Mouse (Mus musculus) CD4-positive, CD25-positive, alpha-beta regulatory T cell, adult 2 months (primary cell): ENCODE results near the gene Ryr2.

Source experiments
- DNase-seq: peaks from one replicate; pipeline ENCODE4 v3.0.0-alpha.2; 2012; ENCODE audit warnings: low read depth, low spot score

Ryr2 gene

DNA sequence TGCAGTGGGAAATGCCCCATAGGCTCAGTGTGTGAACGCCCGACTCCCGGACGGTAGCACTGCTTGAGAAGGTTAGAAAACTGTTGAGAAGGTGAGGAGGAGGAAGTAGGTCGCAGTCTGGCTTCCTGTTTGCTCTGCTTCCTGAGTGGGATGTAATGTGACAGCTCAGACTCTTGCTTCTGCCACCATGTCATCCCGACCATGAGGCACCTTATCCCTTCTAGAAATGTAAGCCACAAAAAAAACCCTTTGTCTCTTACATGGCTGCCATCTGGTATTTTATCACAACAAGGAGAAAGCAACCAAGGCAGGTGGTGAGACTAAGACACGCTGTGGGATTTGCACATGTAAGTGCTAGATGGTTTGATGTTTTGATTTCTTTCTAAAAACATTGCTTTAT, 12.2 kb downstream of the Ryr2 start:
- DNase-seq, result no peak

DNA sequence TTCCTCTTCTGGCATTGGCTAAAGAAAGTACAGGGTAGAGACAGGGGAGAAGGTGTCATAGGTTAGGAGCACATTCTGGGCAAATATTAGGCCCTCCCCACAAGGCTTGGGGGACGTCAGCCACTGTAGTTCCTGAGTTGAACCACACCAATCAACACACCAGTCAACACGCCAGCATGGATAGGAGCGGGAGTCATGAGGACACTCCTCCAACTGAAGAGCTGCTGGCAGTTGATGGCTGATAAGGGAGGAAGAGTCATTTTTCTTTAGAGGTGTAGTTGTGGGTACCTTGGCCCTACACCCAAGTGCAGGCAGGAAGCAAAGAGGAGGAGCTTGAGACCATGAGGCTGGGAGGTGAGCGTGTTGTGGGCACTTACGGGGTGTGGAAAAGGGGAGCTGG, 13.6 kb downstream of the Ryr2 start:
- no peak for DNase-seq

DNA sequence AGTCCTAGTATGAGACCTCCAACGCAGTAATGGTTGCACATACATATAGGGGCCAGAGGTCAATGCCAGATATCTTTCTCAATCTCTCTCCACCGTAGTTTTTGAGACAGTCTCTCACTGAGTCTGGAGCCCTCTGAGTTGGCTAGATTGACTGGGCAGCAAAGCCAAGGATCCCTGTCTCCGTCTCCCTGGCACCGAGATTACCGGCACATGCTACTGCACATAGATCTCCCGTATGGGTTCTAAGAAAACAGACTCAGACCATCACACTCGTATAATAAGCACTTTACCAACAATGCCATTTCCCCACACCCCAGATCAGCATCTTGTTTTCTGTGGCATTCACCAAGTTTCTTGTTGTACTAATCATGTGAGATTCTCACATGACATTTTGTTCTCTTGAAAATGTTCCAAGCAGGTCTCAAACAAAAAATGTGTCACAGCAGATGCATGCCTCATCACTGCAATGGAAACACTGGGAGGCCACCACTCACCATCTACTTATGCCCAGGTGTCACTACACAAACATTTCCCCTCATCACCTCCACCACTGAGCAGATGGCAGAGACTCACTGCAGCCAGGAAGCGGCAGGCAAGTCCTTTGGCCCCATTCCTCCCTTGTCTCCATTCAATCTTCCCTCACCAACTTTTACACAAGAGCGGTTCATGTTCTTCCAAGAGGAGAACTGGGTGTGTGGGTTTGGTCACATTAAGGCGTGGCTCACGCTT, 14.2 kb downstream of the Ryr2 start:
- no peak for DNase-seq

DNA sequence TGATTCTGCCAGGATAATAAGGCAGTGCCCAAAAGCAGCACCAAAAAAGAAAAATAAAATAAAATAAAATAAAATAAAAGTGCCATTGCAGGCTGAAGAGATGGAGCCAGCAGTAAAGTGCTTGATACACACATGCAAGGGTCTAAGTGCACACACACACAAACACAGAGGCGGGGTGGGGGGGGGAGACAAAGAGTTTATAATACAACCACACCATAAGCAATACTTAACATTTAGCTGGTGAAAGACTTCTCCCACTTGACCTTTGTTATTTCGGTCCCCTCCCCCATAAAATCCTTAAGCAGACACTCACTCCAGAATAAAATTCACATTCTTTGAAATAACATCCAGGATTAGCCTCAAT, 22.7 kb downstream of the Ryr2 start:
- DNase-seq, result no peak

DNA sequence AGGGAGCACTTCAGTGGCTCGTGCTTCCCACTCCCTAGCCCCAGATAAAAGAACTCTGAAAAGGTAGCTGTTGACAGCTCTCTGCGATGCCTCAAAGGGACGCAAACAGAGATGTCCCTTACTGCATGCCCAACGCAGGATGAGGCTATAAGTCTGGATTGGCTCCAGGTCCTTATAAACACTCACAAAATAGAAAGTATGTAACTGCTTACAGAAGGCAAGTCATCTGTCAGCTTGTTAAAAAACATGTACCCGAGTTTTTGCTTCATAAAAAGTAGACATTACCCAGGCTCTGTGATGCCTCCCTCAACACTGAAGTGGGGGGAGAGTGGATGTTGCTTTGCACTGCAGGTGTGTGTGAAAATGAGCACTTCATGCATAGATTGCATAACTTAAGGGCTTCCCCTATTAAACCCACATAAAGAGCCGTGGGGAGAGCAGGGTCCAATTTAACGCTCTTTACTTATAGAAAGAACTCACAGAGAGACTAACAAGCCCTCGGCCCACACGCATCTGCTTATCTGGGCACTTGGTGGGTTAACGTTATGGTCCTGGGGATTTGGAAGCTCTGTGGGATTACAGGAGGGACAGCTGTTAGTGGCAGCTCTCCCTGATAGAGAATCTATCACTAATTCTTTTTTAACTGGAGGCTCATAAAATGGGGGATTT, 23.2 kb downstream of the Ryr2 start:
- DNase-seq, result no peak

DNA sequence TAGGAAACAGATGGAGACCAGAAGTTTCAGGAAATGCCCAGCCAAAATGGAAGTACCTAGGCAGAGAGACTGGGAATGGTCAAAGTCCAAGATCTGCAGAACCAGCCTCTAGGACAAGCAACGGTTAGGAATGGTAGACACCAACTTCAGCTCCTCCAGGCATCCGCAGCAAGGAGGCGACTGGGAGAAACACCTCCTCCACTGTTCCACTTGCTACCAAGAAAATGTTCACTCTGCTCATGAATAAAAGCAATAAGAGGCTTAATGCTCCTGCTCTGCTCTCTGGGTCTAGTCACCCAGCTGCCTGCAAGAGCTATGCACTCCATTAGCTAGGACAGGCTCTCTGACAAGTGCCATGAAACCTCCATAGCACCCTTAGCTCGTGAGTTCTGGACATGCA, 26.2 kb downstream of the Ryr2 start:
- no peak for DNase-seq

DNA sequence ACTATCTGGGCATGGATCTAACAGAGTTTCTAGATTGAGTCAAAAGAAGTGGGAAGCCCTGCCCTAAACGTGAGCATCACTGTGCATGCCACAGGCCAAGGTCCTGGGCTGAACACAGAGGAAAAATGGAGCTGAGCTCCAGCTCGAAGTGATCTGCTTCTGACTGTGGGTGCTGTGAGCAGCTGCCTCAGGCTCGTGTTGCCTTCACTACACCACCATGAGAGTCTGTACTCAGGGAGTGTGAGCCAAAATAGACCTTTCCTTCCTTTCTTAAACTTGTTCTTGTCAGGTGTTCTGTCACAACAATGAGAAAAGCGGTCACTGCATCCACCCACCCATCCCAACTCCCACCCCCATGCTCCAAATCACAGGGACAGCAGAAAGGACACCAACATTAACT, 27.2 kb downstream of the Ryr2 start:
- DNase-seq, result no peak

DNA sequence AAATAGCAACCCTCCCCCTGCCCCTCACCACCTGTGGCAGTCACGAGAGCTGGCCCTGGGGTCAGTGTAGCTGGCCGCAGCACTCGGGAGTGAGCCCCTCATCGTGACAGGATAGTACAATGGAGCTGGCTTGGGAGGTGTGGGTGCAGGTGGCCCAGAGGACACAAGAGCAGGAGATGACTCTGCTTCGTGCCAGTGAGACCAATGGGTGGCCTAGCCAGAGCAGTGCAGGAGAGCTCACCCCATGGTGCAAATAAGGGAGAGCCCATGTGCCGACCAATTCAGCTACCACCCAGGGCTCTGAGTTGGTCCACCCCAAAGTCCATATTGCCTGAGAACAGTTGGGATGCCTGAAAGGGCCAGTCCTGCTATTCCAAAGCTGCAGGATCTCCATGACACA, 31.8 kb downstream of the Ryr2 start:
- no peak for DNase-seq

DNA sequence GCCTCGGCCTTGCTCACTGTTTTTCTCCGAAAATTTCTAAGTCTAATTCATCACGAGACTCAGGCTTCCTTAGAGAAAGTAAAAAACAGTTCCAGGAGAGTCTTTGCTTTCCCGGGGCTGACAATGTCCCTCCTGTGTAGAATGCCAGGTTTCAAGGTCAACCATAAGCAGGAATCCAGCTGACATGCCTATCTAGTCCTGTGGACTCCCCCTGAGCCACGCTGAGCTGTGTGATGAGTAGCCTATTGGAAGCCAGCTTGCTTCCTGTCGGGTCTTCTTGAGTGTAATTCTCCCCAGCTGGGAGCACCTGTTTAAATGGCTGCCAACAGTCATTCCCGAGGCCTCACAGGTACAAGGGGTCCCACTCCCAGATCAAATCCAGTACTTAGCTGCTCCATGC, 34.2 kb downstream of the Ryr2 start:
- DNase-seq, result no peak

DNA sequence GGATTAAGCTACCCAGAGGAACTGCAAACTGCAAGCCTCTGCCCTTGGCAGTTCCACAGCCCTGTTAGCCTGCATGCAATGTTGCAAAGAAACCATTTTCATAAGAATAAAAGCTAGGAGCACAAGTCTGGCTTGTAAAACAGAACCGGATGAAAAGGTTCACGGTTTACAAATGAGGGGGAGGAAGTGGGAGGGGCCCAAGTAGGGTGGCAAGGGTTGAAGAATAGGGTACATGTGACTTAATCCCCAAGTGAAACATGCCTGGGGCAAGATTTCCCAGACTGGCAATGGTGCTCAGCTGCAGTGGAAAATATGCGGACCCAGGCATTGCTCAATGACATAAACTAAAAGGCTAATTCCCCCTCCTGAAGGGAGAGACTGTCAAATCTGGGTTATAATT, 34.6 kb downstream of the Ryr2 start:
- peak; percentile 16 for DNase-seq

DNA sequence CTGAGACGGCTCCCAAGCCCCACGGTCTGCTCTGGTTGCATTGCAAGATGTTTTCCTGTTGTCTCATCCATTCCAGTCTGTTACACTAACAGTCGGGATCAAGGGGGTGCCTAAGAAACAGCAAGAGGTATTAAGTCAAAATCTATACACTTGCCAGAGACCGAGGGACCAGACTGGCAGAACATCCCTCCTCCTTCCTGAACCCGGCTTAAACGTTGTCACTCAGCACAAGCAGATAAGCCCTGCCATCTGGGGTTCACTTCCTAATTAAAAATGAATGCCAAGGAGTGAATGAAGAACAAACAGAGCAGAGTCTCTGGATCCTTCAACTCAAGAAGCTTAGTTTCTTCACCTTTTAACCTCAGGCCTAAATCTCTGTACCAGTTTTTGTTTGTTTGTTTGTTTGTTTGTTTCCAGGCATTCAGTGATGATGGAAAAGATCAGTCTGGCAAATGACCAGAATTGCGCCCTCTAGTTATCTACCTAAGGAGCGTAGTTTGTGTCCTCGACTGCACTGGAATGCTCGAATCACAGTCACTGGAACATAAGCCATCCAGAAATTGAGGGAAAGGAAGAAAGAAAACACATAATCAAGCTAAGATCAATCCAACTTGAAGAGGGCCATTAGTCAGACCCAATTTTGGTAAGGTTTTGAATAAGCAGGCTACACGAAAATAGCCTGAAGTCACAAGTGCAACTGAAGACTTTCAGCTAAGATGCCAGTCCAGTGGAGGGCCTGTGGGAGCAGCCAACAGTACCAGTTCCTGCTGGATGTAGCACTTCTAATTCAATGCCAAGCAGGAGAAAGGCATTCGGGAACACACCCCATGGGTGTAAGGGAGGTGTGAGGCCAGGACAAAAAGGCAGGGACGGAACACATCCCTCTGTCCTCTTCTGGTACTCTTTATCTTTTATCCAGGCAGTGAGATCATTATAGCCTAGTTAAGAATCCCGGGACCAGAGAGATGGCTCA, 36.3 kb downstream of the Ryr2 start:
- DNase-seq, result no peak

DNA sequence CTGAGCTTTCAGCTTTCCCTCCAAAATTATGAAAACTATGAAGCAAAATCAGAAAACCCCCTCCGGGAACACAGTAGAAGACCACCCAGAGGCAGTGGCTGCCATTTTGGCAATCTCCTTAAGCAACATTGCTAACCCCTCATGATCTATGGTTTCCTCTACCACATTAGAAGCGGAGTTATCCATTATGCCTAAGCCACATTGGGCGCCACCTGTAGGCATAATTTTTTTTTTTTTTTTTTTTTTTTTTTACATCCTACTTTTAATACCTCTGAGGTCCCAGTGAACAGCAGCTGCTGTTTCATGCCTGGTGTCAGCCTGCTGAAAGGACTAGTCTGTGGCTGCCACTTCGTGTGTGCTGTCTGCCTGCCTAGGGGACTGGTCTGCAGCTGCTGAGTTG, 42.2 kb downstream of the Ryr2 start:
- DNase-seq, result no peak

DNA sequence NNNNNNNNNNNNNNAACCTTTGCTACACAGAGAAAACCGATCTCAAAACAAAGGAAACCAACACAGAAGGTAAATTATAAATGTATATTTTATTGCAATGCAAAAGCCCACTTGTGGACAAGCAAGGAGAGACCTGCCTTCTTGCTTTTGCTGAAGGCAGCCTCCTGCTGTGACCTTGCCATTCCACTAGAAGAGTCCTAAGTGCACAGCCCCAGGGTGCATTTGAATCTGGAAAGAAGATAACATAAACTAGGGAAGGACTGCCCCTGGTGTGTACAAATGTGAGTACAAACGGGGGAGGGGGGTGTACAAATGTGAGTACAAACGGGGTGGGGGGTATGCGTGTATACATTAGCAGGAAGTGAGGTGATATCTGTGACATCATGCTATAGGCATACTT, 43.2 kb downstream of the Ryr2 start:
- DNase-seq, result no peak

DNA sequence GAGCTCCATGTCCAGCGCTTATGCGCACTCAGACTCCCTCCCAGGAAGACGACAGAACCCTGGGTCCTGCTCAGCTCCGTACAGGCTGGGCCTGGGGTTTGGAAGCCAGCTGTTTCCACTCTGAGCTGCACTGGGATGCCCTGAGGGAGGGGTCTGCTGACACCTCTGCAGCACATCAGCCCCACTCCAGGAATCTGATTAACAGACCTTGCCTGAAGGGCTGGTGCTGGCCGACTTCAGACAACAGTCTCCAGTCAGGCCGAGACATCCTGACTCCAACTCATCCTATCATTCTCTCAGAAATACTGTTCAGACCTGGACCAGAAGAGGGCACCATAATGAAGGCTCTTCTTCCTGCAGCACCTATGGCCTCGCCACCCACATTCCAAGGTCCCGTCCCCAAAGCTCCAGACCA, 49.4 kb downstream of the Ryr2 start:
- DNase-seq, result peak; percentile 5

DNA sequence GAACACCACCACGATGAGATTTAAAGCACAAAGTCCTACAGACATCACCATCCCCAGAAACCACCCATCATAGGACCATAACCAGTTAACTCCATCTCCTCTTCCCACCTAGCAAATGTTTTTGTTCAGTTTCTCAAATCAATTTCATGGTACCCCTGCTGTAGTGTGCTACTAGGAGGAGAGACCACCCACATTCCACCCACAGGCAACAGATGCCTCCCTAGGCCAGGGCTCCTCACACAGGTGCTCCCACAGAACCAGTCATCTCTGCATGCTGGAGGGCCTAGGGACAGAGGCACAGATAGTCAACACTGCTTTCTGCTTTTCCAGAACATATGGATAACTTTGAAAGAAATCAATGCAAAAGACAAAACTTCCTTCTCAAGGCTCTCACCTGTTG, 50.8 kb downstream of the Ryr2 start:
- no peak for DNase-seq

DNA sequence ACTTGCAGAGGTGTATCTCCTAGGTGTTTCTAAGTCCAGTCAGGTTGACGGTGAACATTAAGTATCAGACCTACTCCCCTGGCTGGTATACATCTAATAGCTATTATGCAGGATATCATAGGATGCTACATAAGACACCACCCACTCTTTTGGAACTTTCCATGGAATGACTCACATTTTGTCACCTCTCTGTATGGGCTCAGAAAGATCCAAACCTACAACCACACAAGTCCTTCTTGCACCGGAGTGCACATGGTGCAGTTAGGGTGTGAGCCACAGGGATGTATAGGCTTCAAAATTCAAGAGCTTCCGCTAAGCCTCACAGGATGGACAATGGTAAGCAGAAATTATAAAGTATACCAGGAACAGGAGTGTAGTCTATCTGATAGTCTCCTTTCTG, 52.8 kb downstream of the Ryr2 start:
- no peak for DNase-seq

DNA sequence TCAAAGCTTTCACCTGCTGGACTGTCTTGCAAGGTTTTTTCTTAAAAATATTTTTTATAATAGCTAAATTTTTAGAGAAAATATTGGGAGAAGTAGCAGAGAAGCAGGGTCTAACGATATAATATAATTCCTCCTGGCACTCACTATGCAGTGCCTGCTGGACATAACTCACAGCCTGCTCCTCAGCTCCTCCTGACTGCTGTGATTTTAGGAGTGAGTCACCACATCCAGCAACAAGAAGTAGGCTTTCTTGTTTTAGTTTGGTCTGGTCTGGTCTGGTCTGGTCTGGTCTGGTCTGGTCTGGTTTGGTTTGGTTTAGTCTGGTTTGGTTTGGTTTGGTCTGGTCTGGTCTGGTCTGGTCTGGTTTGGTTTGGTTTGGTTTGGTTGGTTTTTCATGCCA, 55.9 kb downstream of the Ryr2 start:
- no peak for DNase-seq

DNA sequence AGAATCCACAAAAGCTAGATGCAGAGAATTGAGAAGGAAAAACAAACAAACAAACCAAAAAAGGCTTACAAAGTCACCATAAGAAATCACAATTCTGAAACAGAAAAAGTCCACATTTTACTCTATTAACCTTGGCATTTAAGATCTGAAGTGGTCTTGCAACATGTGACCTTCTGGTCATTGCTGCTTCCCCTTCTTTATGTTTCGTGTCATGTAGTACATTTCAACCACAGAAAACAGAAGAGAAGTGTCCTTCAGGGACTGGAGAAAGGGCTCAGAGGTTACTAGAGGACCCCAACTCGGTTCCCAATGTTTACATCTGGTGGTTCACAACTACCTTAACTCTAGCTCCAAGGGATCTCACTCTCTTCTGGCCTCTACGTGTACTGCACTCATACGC, 59.7 kb downstream of the Ryr2 start:
- DNase-seq, result no peak

DNA sequence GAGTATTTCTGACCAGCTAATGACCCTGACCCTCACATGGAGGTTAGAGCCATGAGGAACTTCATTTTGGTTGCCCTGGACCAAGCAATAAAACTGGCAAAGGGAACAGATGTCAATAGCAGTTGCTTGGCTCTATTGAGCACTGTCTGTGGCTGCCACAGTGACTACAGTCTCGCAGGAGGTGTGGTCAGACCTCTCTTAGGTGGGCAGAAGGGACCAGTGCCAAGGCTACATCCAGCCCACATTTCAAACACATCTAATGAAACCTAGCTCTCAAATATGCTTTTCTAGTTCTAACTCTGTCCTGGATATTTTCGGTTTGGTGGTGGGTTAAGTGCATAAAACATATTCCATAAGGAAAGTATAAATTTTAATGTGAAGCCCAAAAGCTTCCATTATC, 62.0 kb downstream of the Ryr2 start:
- no peak for DNase-seq

DNA sequence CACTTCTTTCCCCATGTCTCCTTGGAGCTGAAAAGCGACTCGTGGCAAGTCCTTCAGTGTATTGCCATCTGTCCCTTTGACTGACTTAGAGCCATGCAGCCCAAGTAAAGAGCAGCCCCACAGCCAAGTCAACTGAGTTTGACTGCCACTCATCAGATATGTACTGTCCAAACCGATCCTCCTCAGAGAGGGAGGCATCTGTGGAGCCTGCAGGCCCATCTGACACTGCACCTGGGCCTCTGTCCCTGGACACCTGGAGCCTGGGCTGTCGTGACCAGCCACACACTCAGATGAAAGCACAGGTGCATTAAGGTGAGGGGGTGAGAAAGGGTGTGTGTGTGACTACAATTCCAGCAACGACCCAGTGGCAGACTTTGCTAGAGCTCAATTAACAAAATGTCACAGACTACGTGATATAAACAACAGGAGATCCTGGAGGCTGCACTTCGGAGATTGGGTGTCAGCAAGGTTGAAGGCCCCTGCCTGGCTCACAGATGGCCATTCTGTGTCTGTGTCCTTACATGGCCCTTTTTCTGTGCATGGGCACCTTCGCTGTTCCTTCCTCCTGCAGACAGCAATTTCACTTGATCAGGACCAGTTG, 63.8 kb downstream of the Ryr2 start:
- no peak for DNase-seq

DNA sequence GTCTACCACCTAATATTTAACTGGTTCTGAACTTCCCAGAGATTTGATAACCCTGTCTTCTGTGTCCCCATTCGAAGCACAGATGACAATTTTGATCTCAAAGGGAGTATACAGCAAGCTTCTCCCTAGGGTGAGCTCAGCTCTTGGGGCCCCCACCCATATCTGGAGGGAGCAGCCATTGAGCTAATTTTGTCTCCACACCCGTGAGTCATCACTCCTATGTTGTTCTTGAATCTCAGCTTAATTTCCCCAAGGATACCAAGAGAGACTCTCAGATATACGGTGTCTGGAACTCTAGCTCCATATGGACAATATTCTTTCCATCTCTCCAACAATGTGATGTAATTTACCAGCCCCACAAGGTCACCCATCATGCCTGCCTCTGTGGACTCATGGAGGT, 66.8 kb downstream of the Ryr2 start:
- no peak for DNase-seq

DNA sequence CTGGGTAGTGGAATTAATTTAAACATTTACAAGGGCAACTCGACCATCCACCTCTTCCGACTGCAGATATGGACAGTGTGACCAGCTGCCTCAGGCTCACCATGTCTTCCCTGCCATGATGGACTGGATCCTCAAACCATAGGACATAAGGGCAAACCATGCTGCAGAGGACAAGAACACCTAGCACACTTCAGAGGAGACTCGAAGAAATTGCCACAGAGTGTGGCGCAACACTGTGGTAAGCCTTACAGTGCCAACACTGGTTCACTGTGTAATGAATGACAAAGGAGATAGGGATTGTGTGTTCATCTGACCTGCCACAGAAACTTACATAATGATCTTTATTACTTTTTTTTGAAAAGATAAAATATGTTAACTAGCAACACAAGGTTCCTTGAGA, 68.1 kb downstream of the Ryr2 start:
- no peak for DNase-seq
